Mouse (Mus musculus) gonadal fat pad, adult 2 months (tissue): ENCODE results near the gene Angptl6. TPM values are rescaled to one million over a fixed set of nuclear protein-coding genes. Genes with fewer than 3 reads are reported as not detected.

Experiments
- DNase-seq: peaks from one replicate; pipeline ENCODE4 v3.0.0-alpha.2; 2012; ENCODE audit warnings: low read depth
- polyA plus RNA-seq: library from polyadenylated mRNA; depleted of rRNA; stranded (reverse); fragments of >200 nt; gene quantifications from 2 replicates; pipeline ENCODE4 v1.2.3, GENCODE M21; 2012; rRNA removed

Gene Angptl6
- 4.7 and 5.4 TPM in 2 replicates for polyA plus RNA-seq

GRCm38 (mm10) chr9:20879097-20879792 is at the start of gene Angptl6:
Angptl6 (minus strand) TSS chr9:20879727.
- no peak for DNase-seq

- DNase-seq = no peak
Measured at GRCm38 (mm10) chr9:20923258-20923657, 43.7 kb upstream of the Angptl6 start.

- DNase-seq = no peak
Measured at GRCm38 (mm10) chr9:20916160-20916559, 36.6 kb upstream of the Angptl6 start.

- DNase-seq = no peak
Measured at GRCm38 (mm10) chr9:20909948-20910347, 30.4 kb upstream of the Angptl6 start.

- DNase-seq = no peak
Measured at GRCm38 (mm10) chr9:20902174-20902491, 22.6 kb upstream of the Angptl6 start.

GRCm38 (mm10) chr9:20901466-20902173 is 22.1 kb upstream of the Angptl6 start:
- no peak for DNase-seq

GRCm38 (mm10) chr9:20898511-20899073 is 19.1 kb upstream of the Angptl6 start, which contains the start of gene Eif3g:
Eif3g (minus strand) TSS chr9:20898623.
- no peak for DNase-seq

DNA sequence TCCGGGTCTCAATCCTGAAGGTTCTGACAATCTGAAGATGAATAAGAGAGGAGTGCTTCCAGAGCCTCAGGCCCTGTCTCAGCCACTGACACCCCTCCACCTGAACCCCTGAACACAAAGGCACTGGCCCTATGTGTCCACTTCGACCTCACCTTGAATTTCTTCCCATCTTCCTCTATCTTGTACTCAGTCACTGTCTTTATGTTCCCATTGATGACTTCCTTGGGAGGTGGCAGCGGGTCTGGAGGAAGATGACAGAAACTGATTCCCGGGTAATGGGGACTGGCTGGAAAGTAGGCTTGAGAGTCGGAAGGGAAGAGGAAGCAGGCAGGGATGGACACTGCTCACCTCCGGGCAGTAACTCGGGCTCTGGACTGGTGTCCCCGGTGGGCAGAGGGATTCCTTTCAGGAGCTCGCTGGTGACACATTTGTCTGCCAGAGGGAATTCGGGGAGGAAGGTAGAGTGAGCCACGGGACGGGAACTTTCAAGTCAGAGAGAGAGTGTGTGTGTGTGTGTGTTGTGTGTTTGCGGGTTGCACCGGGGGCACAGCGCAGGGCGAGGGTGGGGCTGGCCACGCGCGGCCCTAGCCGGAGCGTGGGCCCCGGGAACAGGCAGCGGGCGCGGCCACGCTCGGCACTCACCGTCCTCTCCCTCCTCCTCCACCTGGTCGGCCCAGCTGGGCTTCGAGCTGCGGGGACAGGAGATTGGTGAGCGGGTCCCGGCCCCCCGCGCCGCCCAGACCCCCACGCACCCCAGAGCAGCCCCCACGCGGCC is 18.4 kb upstream of the Angptl6 start:
- DNase-seq = no peak

DNA sequence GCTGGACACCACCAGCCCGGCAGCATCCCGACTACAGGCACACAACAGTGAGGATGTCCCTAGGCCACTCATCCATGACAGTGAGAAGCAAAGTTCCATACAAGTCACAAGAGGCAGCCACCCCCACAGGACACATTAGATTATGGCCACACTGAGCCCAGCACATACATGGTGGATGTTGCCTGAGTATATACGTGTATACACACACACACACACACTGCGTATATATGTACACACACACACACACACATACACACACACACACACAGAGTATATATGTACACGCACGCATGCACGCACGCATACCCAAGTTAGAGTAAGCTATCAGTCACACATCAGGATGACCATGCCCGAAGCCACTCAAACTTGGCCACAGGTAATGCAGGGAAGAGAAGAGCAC is 15.9 kb upstream of the Angptl6 start:
- no peak for DNase-seq

DNA sequence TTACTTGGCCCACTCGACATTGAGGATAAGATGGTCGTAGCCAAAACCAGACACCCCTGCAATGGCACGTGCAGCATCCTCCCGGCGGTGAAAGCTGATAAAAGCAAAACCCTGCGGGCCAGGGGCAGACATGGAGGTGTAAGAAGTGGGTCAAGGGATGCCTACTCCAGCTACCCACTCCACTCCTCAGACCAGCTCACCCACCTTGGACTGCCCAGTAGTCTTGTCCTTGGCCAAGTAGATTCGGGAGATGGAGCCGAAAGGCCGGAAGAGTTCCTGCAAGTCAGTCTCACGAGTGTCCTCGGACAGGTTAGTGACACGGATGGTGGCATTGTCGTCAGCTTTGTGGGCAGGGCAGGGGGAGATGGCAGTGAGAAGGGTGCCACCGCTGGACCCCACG is 15.1 kb upstream of the Angptl6 start:
- DNase-seq = no peak

- DNase-seq = no peak
Measured at GRCm38 (mm10) chr9:20893590-20894343, 14.2 kb upstream of the Angptl6 start.

- no peak for DNase-seq
Measured at GRCm38 (mm10) chr9:20893069-20893468, 13.5 kb upstream of the Angptl6 start.

DNA sequence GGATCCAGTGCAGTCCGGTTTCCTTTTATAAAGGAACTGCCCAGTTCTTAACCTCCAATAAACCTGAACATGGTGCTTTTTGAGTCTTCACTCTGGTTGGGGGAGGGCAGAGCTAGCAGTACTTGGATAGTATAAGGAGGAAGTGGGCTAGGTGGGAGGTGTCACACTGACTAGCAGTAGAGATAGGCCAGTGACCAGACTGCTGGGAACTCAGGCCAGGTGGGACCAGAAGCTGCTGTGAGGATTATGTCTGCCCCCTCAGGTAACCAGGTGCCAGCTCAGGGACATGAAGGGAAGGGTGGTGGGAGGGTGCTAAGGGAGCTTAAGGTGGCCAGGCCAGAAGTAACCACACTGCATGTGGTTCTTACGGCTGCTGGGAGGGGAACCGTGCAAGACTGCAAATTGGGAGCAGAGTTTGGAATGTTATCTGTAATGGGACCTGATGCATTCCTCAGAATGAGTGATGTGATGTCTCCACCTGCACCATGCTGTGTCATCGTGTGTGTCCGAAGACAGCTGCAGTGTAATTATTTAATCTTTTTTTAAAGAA is 12.7 kb upstream of the Angptl6 start:
- DNase-seq = no peak

- DNase-seq = no peak
Measured at GRCm38 (mm10) chr9:20891339-20892103, 12.0 kb upstream of the Angptl6 start.

DNA sequence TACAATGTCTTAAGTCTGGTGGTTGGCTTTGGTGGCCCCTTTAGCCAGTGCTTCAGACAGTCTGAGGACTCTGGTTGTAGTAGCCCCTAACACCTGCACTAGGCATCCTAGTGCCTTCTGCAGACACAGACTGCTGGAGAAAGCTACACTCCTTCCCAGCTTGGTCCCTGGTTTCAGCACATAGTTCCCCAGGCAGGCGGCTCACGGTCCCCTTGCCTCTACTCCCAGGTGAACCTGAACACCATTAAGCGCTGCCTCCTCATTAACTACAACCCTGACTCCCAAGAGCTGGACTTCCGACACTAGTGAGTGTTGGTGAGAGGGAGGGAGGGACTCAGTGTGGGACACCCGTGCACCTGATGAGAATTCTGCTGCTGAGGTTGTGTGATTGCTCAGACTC is 10.9 kb upstream of the Angptl6 start:
- DNase-seq = no peak

DNA sequence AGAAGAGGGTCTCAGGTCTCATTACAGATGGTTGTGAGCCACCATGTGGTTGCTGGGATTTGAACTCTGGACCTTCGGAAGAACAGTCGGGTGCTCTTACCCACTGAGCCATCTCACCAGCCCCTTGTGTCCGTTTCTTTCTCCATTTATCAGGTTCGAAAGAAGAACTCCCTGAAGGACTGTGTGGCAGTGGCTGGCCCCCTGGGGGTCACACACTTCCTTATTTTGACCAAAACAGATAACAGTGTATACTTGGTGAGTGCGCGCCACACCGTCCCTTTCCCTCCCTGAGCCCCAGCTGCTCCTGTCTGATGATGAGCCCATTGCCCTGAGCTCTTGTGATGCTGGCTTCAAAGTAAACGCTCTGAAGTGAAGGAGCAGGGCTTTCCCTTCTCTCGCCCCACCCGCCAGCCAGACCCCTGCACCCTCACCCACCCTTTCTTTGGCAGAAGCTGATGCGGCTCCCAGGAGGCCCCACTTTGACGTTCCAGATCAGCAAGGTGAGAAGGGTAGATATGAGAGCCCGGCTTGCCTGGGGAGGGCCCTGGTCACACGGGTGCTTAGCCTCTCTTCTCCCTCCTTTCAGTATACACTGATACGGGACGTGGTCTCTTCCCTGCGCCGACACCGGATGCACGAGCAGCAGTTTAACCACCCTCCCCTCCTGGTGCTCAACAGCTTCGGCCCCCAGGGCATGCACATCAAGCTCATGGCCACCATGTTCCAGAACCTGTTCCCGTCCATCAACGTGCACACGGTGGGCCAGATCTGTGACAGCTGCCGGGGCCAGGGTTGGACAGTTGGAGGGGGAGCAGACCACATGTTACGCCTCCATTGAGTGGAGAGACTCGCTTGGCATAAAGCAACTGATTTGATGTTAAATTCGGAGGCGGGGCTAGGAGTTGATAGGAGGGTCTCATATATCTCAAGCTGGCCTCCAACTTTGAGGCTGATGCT is 9.9 kb upstream of the Angptl6 start:
- DNase-seq = no peak

GRCm38 (mm10) chr9:20888386-20888765 is 8.8 kb upstream of the Angptl6 start:
- DNase-seq = no peak

- DNase-seq = no peak
Measured at GRCm38 (mm10) chr9:20887704-20888385, 8.3 kb upstream of the Angptl6 start, which contains the start of gene Ppan. Ppan (plus strand) TSS chr9:20888175.

DNA sequence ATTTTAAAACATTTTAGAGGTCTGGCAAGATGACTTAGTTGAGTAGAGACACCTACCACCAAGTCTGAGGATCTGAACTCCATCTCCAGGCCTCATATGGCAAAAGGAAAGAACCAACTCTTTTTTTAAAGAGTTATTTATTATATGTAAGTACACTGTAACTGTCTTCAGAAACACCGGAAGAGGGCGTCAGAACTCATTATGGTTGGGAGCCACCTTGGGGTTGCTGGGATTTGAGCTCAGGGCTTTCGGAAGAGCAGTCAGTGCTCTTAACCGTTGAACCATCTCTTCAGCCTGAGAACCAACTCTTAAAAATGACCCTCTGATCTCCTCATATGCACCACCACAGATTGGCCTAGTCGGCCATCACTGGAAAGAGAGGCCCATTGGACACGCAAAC is 7.7 kb upstream of the Angptl6 start:
- DNase-seq = no peak
